Mouse (Mus musculus) heart, postnatal 0 days (tissue): Measurements from ENCODE around the gene Gjc2.

Experiments used
- CTCF ChIP-seq: IDR thresholded peaks from 2 replicates; pipeline ENCODE4 v1.5.1; 2016; ENCODE audit warnings: antibody characterized with exemption, control low read depth, low read depth
- EP300 ChIP-seq: IDR thresholded peaks from 2 replicates; pipeline ENCODE4 v1.6.1; 2016; ENCODE audit warnings: antibody characterized with exemption, low read depth

DNA sequence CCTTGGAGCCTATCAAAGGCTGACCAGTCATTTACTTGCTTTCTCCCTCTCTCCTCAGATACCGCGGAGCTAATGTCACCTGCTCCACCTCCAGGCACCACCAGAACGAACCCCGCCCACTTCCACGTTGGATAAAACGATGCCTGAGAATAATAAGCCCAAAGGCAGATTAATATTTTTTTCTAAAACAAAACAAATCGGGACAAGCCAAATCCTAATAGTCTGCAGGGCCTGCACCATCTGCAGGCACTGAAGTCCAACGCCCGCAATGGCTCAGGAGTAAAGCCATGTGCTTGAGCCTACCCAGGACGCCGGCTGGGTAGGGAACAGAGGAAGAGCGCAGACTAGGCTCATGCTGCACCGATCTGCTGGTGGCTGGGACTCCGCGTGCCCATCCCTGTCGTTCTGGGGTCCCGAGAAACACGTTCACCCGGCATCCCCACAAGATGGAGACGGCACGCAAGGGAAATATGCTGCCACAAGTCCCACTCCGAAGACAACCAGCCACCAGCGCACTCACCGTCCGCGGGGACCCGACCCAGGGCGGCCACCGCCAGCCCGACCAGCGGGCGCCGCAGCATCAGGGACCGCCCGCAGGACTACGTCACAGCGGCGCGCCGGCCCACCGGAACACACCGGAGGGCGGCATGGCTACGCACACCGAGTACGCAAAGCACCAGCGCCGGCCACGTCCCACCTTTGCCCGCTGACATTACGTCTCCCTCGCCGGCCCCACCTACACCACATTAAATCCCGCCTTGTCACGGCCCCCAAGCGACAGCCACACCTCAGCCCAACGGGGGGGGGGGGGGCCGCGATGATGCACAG, 8.4 kb upstream of the Gjc2 start:
- TF ChIP-seq EP300 = peak; percentile 68; the same call in 1 of the 2 replicates
- TF ChIP-seq CTCF = no peak
